Mouse (Mus musculus): ENCODE results near the gene Iqsec1.

Gene Iqsec1

GRCm38 (mm10) chr6:90625207-90625994 lies 363.1 kb downstream of the Iqsec1 start:
- DNase-seq (ENCODE audit: extremely low spot score, low read depth, low spot score), result no peak

- DNase-seq (ENCODE audit: extremely low spot score, low read depth, low spot score), result no peak
These were observed 363.8 kb downstream of the Iqsec1 start for GRCm38 (mm10) chr6:90624733-90625132.

- DNase-seq (ENCODE audit: extremely low spot score, low read depth, low spot score), result no peak
These were observed 364.3 kb downstream of the Iqsec1 start for GRCm38 (mm10) chr6:90624184-90624583.

GRCm38 (mm10) chr6:90623456-90623836 lies 365.0 kb downstream of the Iqsec1 start:
- no peak for DNase-seq (ENCODE audit: extremely low spot score, low read depth, low spot score)

- no peak for DNase-seq (ENCODE audit: extremely low spot score, low read depth, low spot score)
These were observed 365.6 kb downstream of the Iqsec1 start for GRCm38 (mm10) chr6:90622758-90623455.

GRCm38 (mm10) chr6:90621584-90621890 lies 366.9 kb downstream of the Iqsec1 start:
- DNase-seq (ENCODE audit: extremely low spot score, low read depth, low spot score), result no peak

- no peak for DNase-seq (ENCODE audit: extremely low spot score, low read depth, low spot score)
These were observed 367.5 kb downstream of the Iqsec1 start for GRCm38 (mm10) chr6:90620791-90621583.

GRCm38 (mm10) chr6:90619936-90620335 lies 368.5 kb downstream of the Iqsec1 start:
- DNase-seq (ENCODE audit: extremely low spot score, low read depth, low spot score), result no peak

GRCm38 (mm10) chr6:90618821-90619636 lies 369.5 kb downstream of the Iqsec1 start:
- DNase-seq (ENCODE audit: extremely low spot score, low read depth, low spot score), result no peak

- DNase-seq (ENCODE audit: extremely low spot score, low read depth, low spot score), result no peak
These were observed 370.2 kb downstream of the Iqsec1 start for GRCm38 (mm10) chr6:90618274-90618673.

GRCm38 (mm10) chr6:90616481-90616880 lies 372.0 kb downstream of the Iqsec1 start:
- no peak for DNase-seq (ENCODE audit: extremely low spot score, low read depth, low spot score)

- no peak for DNase-seq (ENCODE audit: extremely low spot score, low read depth, low spot score)
These were observed 372.5 kb downstream of the Iqsec1 start for GRCm38 (mm10) chr6:90615991-90616390.

GRCm38 (mm10) chr6:90615362-90615761 lies 373.1 kb downstream of the Iqsec1 start:
- DNase-seq (ENCODE audit: extremely low spot score, low read depth, low spot score), result no peak

GRCm38 (mm10) chr6:90613277-90613676 lies 375.2 kb downstream of the Iqsec1 start:
- DNase-seq (ENCODE audit: extremely low spot score, low read depth, low spot score), result no peak

- DNase-seq (ENCODE audit: extremely low spot score, low read depth, low spot score), result no peak
These were observed 378.2 kb downstream of the Iqsec1 start for GRCm38 (mm10) chr6:90610248-90610647.

GRCm38 (mm10) chr6:90608186-90608585 lies 380.3 kb downstream of the Iqsec1 start:
- no peak for DNase-seq (ENCODE audit: extremely low spot score, low read depth, low spot score)

GRCm38 (mm10) chr6:90607196-90607595 lies 381.3 kb downstream of the Iqsec1 start:
- DNase-seq (ENCODE audit: extremely low spot score, low read depth, low spot score), result peak; percentile 41

GRCm38 (mm10) chr6:90606538-90606937 lies 381.9 kb downstream of the Iqsec1 start:
- peak; percentile 86 for DNase-seq (ENCODE audit: extremely low spot score, low read depth, low spot score)

All from hindlimb bud, embryonic 11.5 days (tissue).